Mouse (Mus musculus): Measurements from ENCODE around the gene Fgd5. TPM values are rescaled to one million over a fixed set of nuclear protein-coding genes. Genes with fewer than 3 reads are reported as not detected.
A peak's percentile ranks its signal among the peaks of the same experiment; 100 is the strongest.

Fgd5 gene
- polyA plus RNA-seq, 1 experiment from 2014 or later: 9.3 TPM

- ATAC-seq: no peak
- Histone ChIP-seq H3K9ac (replicated peaks; ENCODE audit: low read depth, low read length) (no peak overlapping the region), H3K4me3 (replicated peaks; ENCODE audit: low read length) (no peak overlapping the region), H3K9me3 (ENCODE audit: control insufficient read depth, low read length) (no peaks in the 10 kb centered on the region), H3K27me3 (replicated peaks; ENCODE audit: control insufficient read depth, insufficient read depth, low read length) (no peaks in the 10 kb centered on the region), H3K4me1 (replicated peaks; ENCODE audit: control insufficient read depth, insufficient read depth, low read length) (0 out of 2 replicates have a peak, but pooled peaks cover 2% of the 10 kb centered on the region), H3K4me2 (ENCODE audit: low read length) (no peak overlapping the region), H3K27ac (ENCODE audit: low read length) (no peak overlapping the region), H3K36me3 (ENCODE audit: control insufficient read depth, insufficient read depth) (no peaks in the 10 kb centered on the region)
- WGBS: 68% methylated on average over 9 of the region's 9 CpGs
These were observed 6.5 kb upstream of the Fgd5 start for GRCm38 (mm10) chr6:91972201-91972646.

GRCm38 (mm10) chr6:91973972-91974371 lies 4.7 kb upstream of the Fgd5 start:
- H3K27ac ChIP-seq (ENCODE audit: low read length): no peak overlapping the region
- no peak overlapping the region for H3K4me2 ChIP-seq (ENCODE audit: low read length)
- H3K9me3 ChIP-seq (ENCODE audit: control insufficient read depth, low read length): no peaks in the 10 kb centered on the region
- 78% methylated on average over 6 of the region's 6 CpGs for WGBS
- H3K36me3 ChIP-seq (ENCODE audit: control insufficient read depth, insufficient read depth): no peaks in the 10 kb centered on the region
- no peak for ATAC-seq
- H3K9ac ChIP-seq (replicated peaks; ENCODE audit: low read depth, low read length): no peak overlapping the region
- H3K4me1 ChIP-seq (replicated peaks; ENCODE audit: control insufficient read depth, insufficient read depth, low read length): peaks cover 9% of the 10 kb centered on the region
- H3K27me3 ChIP-seq (replicated peaks; ENCODE audit: control insufficient read depth, insufficient read depth, low read length): peaks cover 6% of the 10 kb centered on the region
- no peak overlapping the region for H3K4me3 ChIP-seq (replicated peaks; ENCODE audit: low read length)

GRCm38 (mm10) chr6:91979301-91979996 lies 771 bp downstream of the Fgd5 start:
- H3K27me3 ChIP-seq (replicated peaks; ENCODE audit: control insufficient read depth, insufficient read depth, low read length): peaks cover 11% of the 10 kb centered on the region
- WGBS: 11% methylated on average over 23 of the region's 23 CpGs
- ATAC-seq: peak; percentile 30

DNA sequence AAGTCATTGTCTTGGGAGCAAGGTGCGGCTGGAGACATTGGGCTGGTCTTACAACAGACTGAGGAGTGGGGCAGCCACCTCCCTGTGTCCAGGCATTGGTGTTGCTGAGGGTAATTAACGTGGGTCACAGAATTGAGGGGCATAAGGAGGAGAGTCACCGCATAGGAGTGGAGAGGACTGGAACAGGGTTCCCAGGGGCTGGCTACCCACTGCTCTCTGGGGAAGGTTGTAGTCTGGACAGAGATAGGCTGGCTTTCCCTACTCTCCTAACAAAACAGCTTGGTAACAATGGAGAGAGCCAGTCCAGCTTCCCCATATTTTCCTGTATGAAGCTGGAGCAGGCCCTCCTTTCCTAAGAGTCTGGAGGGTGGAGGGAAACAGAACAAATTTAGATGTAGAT lies 1.3 kb downstream of the Fgd5 start:
- 69% methylated on average over 3 of the region's 3 CpGs for WGBS
- H3K4me3 ChIP-seq (replicated peaks; ENCODE audit: low read length): peak overlapping the region; percentile 60; the same call in 1 of the 2 replicates
- no peaks in the 10 kb centered on the region for H3K36me3 ChIP-seq (ENCODE audit: control insufficient read depth, insufficient read depth)
- H3K9ac ChIP-seq (replicated peaks; ENCODE audit: low read depth, low read length): no peak overlapping the region
- 0 out of 2 replicates have a peak overlapping the region, but pooled peaks have one; percentile 6 for H3K4me2 ChIP-seq (ENCODE audit: low read length)
- peaks cover 11% of the 10 kb centered on the region for H3K27me3 ChIP-seq (replicated peaks; ENCODE audit: control insufficient read depth, insufficient read depth, low read length)
- no peaks in the 10 kb centered on the region for H3K9me3 ChIP-seq (ENCODE audit: control insufficient read depth, low read length)
- H3K27ac ChIP-seq (ENCODE audit: low read length): no peak overlapping the region
- H3K4me1 ChIP-seq (replicated peaks; ENCODE audit: control insufficient read depth, insufficient read depth, low read length): peaks cover 16% of the 10 kb centered on the region
- ATAC-seq: no peak

More at GRCm38 (mm10) chr6:91979301-91979996, 771 bp downstream of the Fgd5 start:
- Histone ChIP-seq H3K36me3 (ENCODE audit: control insufficient read depth, insufficient read depth) (no peaks in the 10 kb centered on the region), H3K4me1 (replicated peaks; ENCODE audit: control insufficient read depth, insufficient read depth, low read length) (peaks cover 16% of the 10 kb centered on the region), H3K4me3 (replicated peaks; ENCODE audit: low read length) (peak overlapping the region; percentile 60), H3K27ac (ENCODE audit: low read length) (no peak overlapping the region), H3K4me2 (ENCODE audit: low read length) (peak overlapping the region; percentile 96), H3K9me3 (ENCODE audit: control insufficient read depth, low read length) (no peaks in the 10 kb centered on the region), H3K9ac (replicated peaks; ENCODE audit: low read depth, low read length) (peak overlapping the region; percentile 65)

DNA sequence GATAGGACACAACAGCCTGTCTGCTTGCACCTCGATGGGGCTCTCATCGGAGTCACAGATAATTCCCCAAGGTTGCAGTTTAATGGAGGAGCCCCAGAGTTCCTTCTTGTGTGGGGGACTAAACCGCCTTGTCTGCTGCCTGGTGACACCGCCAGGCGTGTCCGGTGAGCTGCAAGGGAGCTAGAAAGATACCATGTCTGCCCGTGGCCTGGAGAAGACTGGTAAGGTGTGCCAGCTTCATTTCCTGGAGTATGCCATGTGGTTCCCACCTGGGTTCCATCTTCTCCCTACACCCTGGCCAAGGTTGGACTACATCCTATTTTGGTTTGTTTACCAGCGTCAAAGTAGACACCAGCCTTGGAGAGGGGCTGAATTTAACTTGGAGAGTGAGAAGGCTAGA lies 11.4 kb downstream of the Fgd5 start:
- WGBS: 85% methylated on average over 8 of the region's 8 CpGs
- H3K27me3 ChIP-seq (replicated peaks; ENCODE audit: control insufficient read depth, insufficient read depth, low read length): no peaks in the 10 kb centered on the region
- ATAC-seq: no peak

DNA sequence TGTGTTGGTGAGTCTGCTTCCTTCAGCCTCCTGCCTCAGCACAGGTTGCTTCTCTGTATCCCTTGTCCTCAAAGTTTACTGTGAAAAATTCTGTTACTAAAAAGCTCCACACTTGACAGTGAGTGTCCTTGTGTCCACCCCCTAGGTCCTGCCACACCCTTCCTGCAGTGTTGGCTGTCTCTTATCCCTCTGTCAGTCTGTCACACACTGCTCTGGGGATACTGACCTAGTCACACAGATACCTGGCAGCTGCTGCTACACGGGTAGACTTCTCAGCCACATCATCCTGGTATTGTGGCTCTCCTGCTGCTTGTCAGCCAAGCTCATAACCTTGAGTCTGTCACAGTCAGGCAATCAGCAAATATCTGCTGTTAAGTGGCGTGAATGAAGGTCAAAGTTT lies 14.1 kb downstream of the Fgd5 start:
- ATAC-seq: no peak
- Histone ChIP-seq H3K4me2 (ENCODE audit: low read length) (no peak overlapping the region), H3K27me3 (replicated peaks; ENCODE audit: control insufficient read depth, insufficient read depth, low read length) (no peaks in the 10 kb centered on the region), H3K9me3 (ENCODE audit: control insufficient read depth, low read length) (no peaks in the 10 kb centered on the region), H3K4me1 (replicated peaks; ENCODE audit: control insufficient read depth, insufficient read depth, low read length) (no peaks in the 10 kb centered on the region), H3K36me3 (ENCODE audit: control insufficient read depth, insufficient read depth) (no peaks in the 10 kb centered on the region), H3K9ac (replicated peaks; ENCODE audit: low read depth, low read length) (no peak overlapping the region), H3K27ac (ENCODE audit: low read length) (no peak overlapping the region), H3K4me3 (replicated peaks; ENCODE audit: low read length) (no peak overlapping the region)
- 78% methylated on average over 2 of the region's 2 CpGs for WGBS

More for the DNA sequence above, 11.4 kb downstream of the Fgd5 start:
- Histone ChIP-seq H3K36me3 (ENCODE audit: control insufficient read depth, insufficient read depth) (no peaks in the 10 kb centered on the region), H3K9ac (replicated peaks; ENCODE audit: low read depth, low read length) (no peak overlapping the region), H3K4me1 (replicated peaks; ENCODE audit: control insufficient read depth, insufficient read depth, low read length) (no peaks in the 10 kb centered on the region), H3K4me3 (replicated peaks; ENCODE audit: low read length) (no peak overlapping the region), H3K27ac (ENCODE audit: low read length) (no peak overlapping the region), H3K4me2 (ENCODE audit: low read length) (no peak overlapping the region), H3K9me3 (ENCODE audit: control insufficient read depth, low read length) (no peaks in the 10 kb centered on the region)

DNA sequence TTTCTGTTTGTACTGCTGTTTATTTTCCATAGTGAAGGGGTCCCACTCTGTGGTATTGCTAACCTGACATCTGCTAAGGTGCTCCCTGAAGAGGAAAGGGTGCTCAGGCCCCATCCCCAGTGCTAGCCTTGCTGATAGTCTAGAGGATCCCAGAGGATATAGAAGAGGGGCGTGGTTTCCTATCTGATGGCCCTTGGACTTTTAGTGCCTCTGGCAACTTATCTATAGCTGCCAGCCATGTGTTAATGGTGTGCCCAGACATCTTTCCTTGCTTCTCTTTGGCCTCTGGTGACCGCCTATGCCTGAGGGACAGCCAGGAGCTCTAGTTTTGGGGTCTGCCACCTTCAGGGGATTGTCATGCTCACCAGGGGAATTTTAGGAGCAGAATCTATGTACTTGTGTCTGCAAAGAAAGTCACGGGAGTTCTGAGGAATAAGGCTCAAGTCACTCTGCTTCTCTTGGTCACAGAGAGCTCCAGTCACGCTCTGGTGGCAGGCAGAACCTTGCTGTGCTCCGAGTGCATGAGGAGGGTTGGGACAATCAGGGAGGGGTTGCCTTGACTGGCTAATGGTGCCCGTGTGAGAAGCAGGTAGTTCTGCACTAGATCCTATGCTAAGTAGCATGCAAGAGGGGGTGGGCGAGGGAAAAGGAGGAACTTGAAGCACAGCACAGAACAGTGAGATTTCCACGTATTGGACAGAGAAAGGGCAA lies 15.3 kb downstream of the Fgd5 start:
- Histone ChIP-seq H3K27me3 (replicated peaks; ENCODE audit: control insufficient read depth, insufficient read depth, low read length) (no peaks in the 10 kb centered on the region), H3K4me3 (replicated peaks; ENCODE audit: low read length) (no peak overlapping the region), H3K4me1 (replicated peaks; ENCODE audit: control insufficient read depth, insufficient read depth, low read length) (no peaks in the 10 kb centered on the region), H3K9me3 (ENCODE audit: control insufficient read depth, low read length) (no peaks in the 10 kb centered on the region), H3K4me2 (ENCODE audit: low read length) (no peak overlapping the region), H3K36me3 (ENCODE audit: control insufficient read depth, insufficient read depth) (no peaks in the 10 kb centered on the region), H3K27ac (ENCODE audit: low read length) (no peak overlapping the region), H3K9ac (replicated peaks; ENCODE audit: low read depth, low read length) (no peak overlapping the region)
- WGBS: 80% methylated on average over 8 of the region's 8 CpGs
- ATAC-seq: no peak

DNA sequence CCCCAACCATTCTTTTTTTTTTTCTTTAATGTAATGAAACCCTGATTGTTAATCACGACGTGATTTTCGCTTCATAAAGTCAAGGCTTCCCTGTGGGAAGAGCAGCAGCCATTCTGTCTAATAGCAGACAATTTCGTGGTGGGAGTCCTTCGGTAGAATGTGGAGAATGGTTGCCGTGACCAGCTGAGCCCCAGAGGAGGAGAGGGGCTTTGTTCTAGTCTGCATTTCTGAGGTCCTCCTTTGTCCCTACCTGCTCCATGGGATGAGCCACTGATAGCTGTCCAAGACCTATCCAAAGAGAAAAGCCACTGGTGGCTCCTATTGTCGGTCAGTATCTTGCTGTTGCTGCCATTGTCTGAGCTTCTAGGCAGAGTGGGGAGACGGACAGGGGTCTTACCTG lies 17.4 kb downstream of the Fgd5 start:
- no peak for ATAC-seq
- no peaks in the 10 kb centered on the region for H3K4me1 ChIP-seq (replicated peaks; ENCODE audit: control insufficient read depth, insufficient read depth, low read length)
- H3K4me3 ChIP-seq (replicated peaks; ENCODE audit: low read length): no peak overlapping the region
- no peaks in the 10 kb centered on the region for H3K27me3 ChIP-seq (replicated peaks; ENCODE audit: control insufficient read depth, insufficient read depth, low read length)
- no peak overlapping the region for H3K9ac ChIP-seq (replicated peaks; ENCODE audit: low read depth, low read length)
- H3K36me3 ChIP-seq (ENCODE audit: control insufficient read depth, insufficient read depth): no peaks in the 10 kb centered on the region
- 0 out of 2 replicates have a peak overlapping the region, but pooled peaks have one; percentile 2 for H3K27ac ChIP-seq (ENCODE audit: low read length)
- no peaks in the 10 kb centered on the region for H3K9me3 ChIP-seq (ENCODE audit: control insufficient read depth, low read length)
- 49% methylated on average over 8 of the region's 8 CpGs for WGBS
- H3K4me2 ChIP-seq (ENCODE audit: low read length): no peak overlapping the region

DNA sequence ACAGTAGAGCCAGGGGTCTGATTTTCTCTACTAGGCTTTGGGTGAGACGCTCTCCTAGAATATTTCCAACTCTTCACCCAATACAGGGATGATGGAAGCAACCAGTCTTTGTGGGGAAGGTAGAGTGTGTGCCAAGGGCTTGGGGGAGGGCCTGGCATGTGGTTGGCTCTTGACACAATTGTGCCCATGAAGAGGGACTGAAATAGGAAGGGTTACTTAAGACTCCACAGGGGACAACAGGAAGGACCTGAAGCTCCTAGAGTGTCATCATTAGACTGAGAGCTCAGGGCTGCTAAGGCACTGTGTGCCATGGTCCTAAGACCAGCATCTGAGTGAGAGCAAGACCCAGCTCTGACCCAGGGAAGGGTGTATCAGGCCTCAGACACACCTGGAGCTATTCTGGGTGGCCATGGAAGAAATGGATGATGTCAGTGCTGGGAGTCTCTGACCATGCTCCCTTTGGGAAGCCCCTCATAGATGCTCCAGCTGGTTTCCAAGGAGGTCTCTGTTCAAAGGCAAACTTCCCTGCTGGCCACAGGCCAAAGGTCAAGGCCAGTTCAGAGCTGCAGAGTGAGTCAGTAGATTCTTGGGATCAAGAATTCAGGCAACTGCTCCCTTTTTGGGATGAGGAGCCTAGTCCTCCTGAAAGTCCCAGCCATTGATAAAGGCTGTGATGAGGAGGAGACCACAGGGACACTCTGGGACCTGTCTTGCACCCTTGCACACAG lies 24.0 kb downstream of the Fgd5 start:
- WGBS: 97% methylated on average over 1 of the region's 1 CpGs
- no peak overlapping the region for H3K4me2 ChIP-seq (ENCODE audit: low read length)

More for the DNA sequence above, 24.0 kb downstream of the Fgd5 start:
- H3K4me1 ChIP-seq (replicated peaks; ENCODE audit: control insufficient read depth, insufficient read depth, low read length): peaks cover 18% of the 10 kb centered on the region
- H3K9ac ChIP-seq (replicated peaks; ENCODE audit: low read depth, low read length): no peak overlapping the region
- no peaks in the 10 kb centered on the region for H3K36me3 ChIP-seq (ENCODE audit: control insufficient read depth, insufficient read depth)
- no peak overlapping the region for H3K4me3 ChIP-seq (replicated peaks; ENCODE audit: low read length)
- no peak for ATAC-seq
- no peaks in the 10 kb centered on the region for H3K27me3 ChIP-seq (replicated peaks; ENCODE audit: control insufficient read depth, insufficient read depth, low read length)
- H3K27ac ChIP-seq (ENCODE audit: low read length): no peak overlapping the region
- no peaks in the 10 kb centered on the region for H3K9me3 ChIP-seq (ENCODE audit: control insufficient read depth, low read length)
